Mouse (Mus musculus) thymus, postnatal 4 days (tissue): ENCODE results near the gene Gm10490.

Source experiments
- DNase-seq: peaks from one replicate; pipeline ENCODE4 v3.0.0; 2021

Gene Gm10490

GRCm38 (mm10) chrX:7928270-7928790, 19.0 kb downstream of the Gm10490 start, which contains the start of gene Eras:
Gene Eras (minus strand): TSS chrX:7928607.
- DNase-seq, result no peak

GRCm38 (mm10) chrX:7936874-7937273, 27.5 kb downstream of the Gm10490 start:
- peak; percentile 20 for DNase-seq

- no peak for DNase-seq
Observed at GRCm38 (mm10) chrX:7937667-7938066, 28.3 kb downstream of the Gm10490 start.

GRCm38 (mm10) chrX:7945618-7946017, 36.3 kb downstream of the Gm10490 start:
- DNase-seq, result no peak

GRCm38 (mm10) chrX:7947108-7947899, 38.0 kb downstream of the Gm10490 start, which contains the start of gene Hdac6:
Gene Hdac6 (minus strand): TSS chrX:7947889.
- DNase-seq, result peak; percentile 29

GRCm38 (mm10) chrX:7947900-7948492, 38.7 kb downstream of the Gm10490 start:
- DNase-seq, result peak; percentile 79

- no peak for DNase-seq
Observed at GRCm38 (mm10) chrX:7950091-7950490, 40.7 kb downstream of the Gm10490 start.

- no peak for DNase-seq
Observed at GRCm38 (mm10) chrX:7958868-7959267, 49.5 kb downstream of the Gm10490 start.
